Mouse (Mus musculus) frontal cortex, postnatal 14 days (tissue): ENCODE measurements at regions not wholly inside any gene's neighbourhood (a gene's known extent, or its start where the extent isn't known, plus 50 kb on each side); places are given as distances from the start of the nearest gene placed in this dataset.

Source experiments
- DNase-seq, 2 experiments: peaks; one replicate each; pipeline ENCODE4 v3.0.0; 2022; ENCODE audit warnings: low spot score in 2 of 2

- DNase-seq: no peak
Observed at GRCm38 (mm10) chr14:72779446-72779845, 69.6 kb upstream of the Fndc3a start.

GRCm38 (mm10) chr14:72778756-72779155 lies 69.0 kb upstream of the Fndc3a start:
- DNase-seq: no peak

GRCm38 (mm10) chr14:72777927-72778560 lies 68.2 kb upstream of the Fndc3a start:
- DNase-seq: no peak

- DNase-seq: no peak
Observed at GRCm38 (mm10) chr14:72770237-72770636, 60.4 kb upstream of the Fndc3a start.

GRCm38 (mm10) chr14:72760123-72760522 lies 50.3 kb upstream of the Fndc3a start:
- no peak for DNase-seq
